In the genomic region with DNA sequence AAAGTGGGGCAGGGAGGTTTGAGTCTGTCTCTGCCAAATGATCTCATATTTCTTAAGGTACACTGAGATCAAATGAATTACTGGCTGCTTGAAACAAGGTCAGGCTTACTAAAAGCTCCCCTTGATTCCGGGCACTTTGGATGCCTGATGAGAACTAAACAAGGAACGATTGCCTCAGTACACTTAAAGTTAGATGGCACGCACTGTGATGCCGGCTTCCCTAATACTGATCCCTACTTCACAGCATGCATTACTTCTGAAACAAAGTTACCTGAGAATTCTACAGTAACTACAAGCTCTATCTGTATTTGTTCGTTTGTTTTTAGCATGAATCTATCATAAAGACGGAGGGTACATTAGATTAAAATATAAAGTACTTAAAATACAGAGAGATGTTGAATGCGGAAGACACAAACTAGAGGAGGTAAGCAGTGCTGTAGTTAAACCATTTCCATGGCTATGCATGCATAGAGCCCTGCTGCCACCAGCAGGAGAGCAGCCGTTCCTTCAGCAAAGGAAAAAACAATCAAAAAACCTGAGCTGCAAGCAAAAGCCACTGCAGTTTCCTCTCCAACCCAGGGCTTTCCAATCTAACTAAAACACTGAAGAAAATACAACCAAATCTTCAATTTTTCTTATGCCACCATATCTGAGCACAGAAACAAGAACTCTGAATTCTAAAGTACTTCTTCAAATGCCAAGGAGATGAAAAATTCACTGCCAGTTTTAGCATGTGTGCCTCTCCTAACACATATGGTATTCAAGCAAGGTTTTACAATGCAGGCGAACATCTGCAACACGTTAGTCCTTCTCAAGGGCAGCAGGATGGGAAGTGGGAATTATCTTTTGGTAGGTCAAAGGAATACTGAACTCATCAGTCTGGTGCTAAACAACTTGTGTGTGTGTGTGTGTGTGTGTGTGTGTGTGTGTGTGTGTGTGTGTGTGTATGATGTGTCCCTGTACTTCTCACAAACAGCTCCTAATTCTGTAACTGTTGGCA, we compare ENCODE assay signal across 8 mouse cellular contexts.
DNase-seq lines count a peak whose midpoint lies in the region; TF ChIP-seq lines count a peak whose summit lies in the region.

No protein-coding gene starts in this region.

- 59% methylated on average over 10 of the region's 10 CpGs for WGBS in cerebellum, adult 2 months

- H3K27me3 ChIP-seq in cerebellum, adult 2 months (ENCODE audit: control insufficient read depth, insufficient read depth, low read length) = no peaks in the 10 kb centered on the region

- TF ChIP-seq POLR2A in cerebellum, adult 2 months (IDR thresholded peaks at IDR 0.05; ENCODE audit: borderline replicate concordance, insufficient read depth, low read length) = no peak

- peak; percentile 89 for TF ChIP-seq CTCF in cerebellum, adult 2 months (IDR thresholded peaks at IDR 0.05; ENCODE audit: borderline replicate concordance, insufficient read depth, low read depth, low read length)

- DNase-seq in adrenal gland, adult 2 months = peak; percentile 14
- DNase-seq in adrenal gland, postnatal 4 days (ENCODE audit: low spot score in 2 of 2) = no peak
- peak; percentile 37 for DNase-seq in A20 (ENCODE audit: low read depth, low spot score)
- DNase-seq in cerebellum, adult 2 months = peak; percentile 43 to 59
- DNase-seq in heart, postnatal 14 days = peak; percentile 16 to 38
- peak; percentile 38 for DNase-seq in layer of hippocampus, adult 9-10 months (ENCODE audit: low spot score)
- DNase-seq in lung, postnatal 25 days (ENCODE audit: low spot score) = peak; percentile 38
- peak; percentile 46 for DNase-seq in right cerebral cortex, postnatal 4 days

- no peak overlapping the region for H3K27ac ChIP-seq in cerebellum, adult 2 months (ENCODE audit: insufficient read depth, low read length)

- intact Hi-C loops in heart, postnatal 14 days (cut with DNase I) = loop anchor here (2.0 kb wide), 1 partner anchor 147 kb away; no protein-coding TSS in a partner anchor

- H3K4me1 ChIP-seq in cerebellum, adult 2 months (ENCODE audit: control insufficient read depth, insufficient read depth, low read length) = no peaks in the 10 kb centered on the region

- no peak overlapping the region for H3K4me3 ChIP-seq in cerebellum, adult 2 months (replicated peaks; ENCODE audit: insufficient read depth, low read depth, low read length)

Comparison
In these comparisons a context has a peak if more than half of its experiments do, and no peak if none do; other contexts are left out.
1. DNase-seq: peak in adrenal gland, adult 2 months (single experiment), A20 (single experiment), cerebellum, adult 2 months (2 of 2), heart, postnatal 14 days (2 of 2), layer of hippocampus, adult 9-10 months (single experiment), lung, postnatal 25 days (single experiment) and right cerebral cortex, postnatal 4 days (single experiment); none in adrenal gland, postnatal 4 days (0 of 2).